Mouse (Mus musculus): ENCODE results near the gene Bicd1. TPM values are rescaled to one million over a fixed set of nuclear protein-coding genes. Genes with fewer than 3 reads are reported as not detected.
"Not testable (repeated sequence)": the region's sequence is repeated elsewhere in the genome, so short reads cannot be mapped to it uniquely, and the experiment has no call there.

Gene Bicd1
- polyA plus RNA-seq (2012; rRNA removed): 0.49 and 1.5 TPM in 2 replicates

- peak; percentile 31 for DNase-seq (ENCODE audit: low read depth, low spot score)
- WGBS: under 1% methylated on average over 30 of the region's 30 CpGs
Observed at GRCm38 (mm10) chr6:149408833-149409332, at the start of gene Bicd1. Gene Bicd1, plus strand, starts transcription at chr6:149408886.

- not testable (repeated sequence) for DNase-seq (ENCODE audit: low read depth, low spot score)
- 97% methylated on average over 20 of the region's 20 CpGs for WGBS
Observed at GRCm38 (mm10) chr6:149362533-149362932, 46.2 kb upstream of the Bicd1 start.

GRCm38 (mm10) chr6:149365975-149366374 lies 42.7 kb upstream of the Bicd1 start:
- not testable (repeated sequence) for DNase-seq (ENCODE audit: low read depth, low spot score)
- WGBS: 77% methylated on average over 2 of the region's 2 CpGs

- DNase-seq (ENCODE audit: low read depth, low spot score): no peak
- WGBS: 76% methylated on average over 2 of the region's 2 CpGs
Observed at GRCm38 (mm10) chr6:149366403-149366802, 42.3 kb upstream of the Bicd1 start.

GRCm38 (mm10) chr6:149374986-149375457 lies 33.7 kb upstream of the Bicd1 start:
- 30% methylated on average over 2 of the region's 2 CpGs for WGBS
- DNase-seq (ENCODE audit: low read depth, low spot score): peak; percentile 84

GRCm38 (mm10) chr6:149383531-149383930 lies 25.2 kb upstream of the Bicd1 start:
- DNase-seq (ENCODE audit: low read depth, low spot score): no peak
- WGBS: 71% methylated on average over 2 of the region's 2 CpGs

GRCm38 (mm10) chr6:149386389-149386788 lies 22.3 kb upstream of the Bicd1 start:
- no peak for DNase-seq (ENCODE audit: low read depth, low spot score)
- 15% methylated on average over 3 of the region's 3 CpGs for WGBS

GRCm38 (mm10) chr6:149389626-149390025 lies 19.1 kb upstream of the Bicd1 start:
- 92% methylated on average over 2 of the region's 2 CpGs for WGBS
- DNase-seq (ENCODE audit: low read depth, low spot score): not testable (repeated sequence)

GRCm38 (mm10) chr6:149399396-149399795 lies 9.3 kb upstream of the Bicd1 start:
- DNase-seq (ENCODE audit: low read depth, low spot score): no peak

GRCm38 (mm10) chr6:149409341-149409740 lies 655 bp downstream of the Bicd1 start:
- peak; percentile 14 for DNase-seq (ENCODE audit: low read depth, low spot score)
- WGBS: 1% methylated on average over 11 of the region's 11 CpGs

- 28% methylated on average over 4 of the region's 4 CpGs for WGBS
- no peak for DNase-seq (ENCODE audit: low read depth, low spot score)
Observed at GRCm38 (mm10) chr6:149409845-149410244, 1.2 kb downstream of the Bicd1 start.

- DNase-seq (ENCODE audit: low read depth, low spot score): no peak
Observed at GRCm38 (mm10) chr6:149413256-149413655, 4.6 kb downstream of the Bicd1 start.

- DNase-seq (ENCODE audit: low read depth, low spot score): no peak
Observed at GRCm38 (mm10) chr6:149424748-149425147, 16.1 kb downstream of the Bicd1 start.

- no peak for DNase-seq (ENCODE audit: low read depth, low spot score)
- 88% methylated on average over 1 of the region's 1 CpGs for WGBS
Observed at GRCm38 (mm10) chr6:149439140-149439539, 30.5 kb downstream of the Bicd1 start.

GRCm38 (mm10) chr6:149442884-149443283 lies 34.2 kb downstream of the Bicd1 start:
- DNase-seq (ENCODE audit: low read depth, low spot score): no peak
- 88% methylated on average over 1 of the region's 1 CpGs for WGBS

- DNase-seq (ENCODE audit: low read depth, low spot score): no peak
- 83% methylated on average over 10 of the region's 10 CpGs for WGBS
Observed at GRCm38 (mm10) chr6:149445854-149446253, 37.2 kb downstream of the Bicd1 start.

GRCm38 (mm10) chr6:149457324-149457723 lies 48.6 kb downstream of the Bicd1 start:
- peak; percentile 6 for DNase-seq (ENCODE audit: low read depth, low spot score)

GRCm38 (mm10) chr6:149460971-149461370 lies 52.3 kb downstream of the Bicd1 start:
- no peak for DNase-seq (ENCODE audit: low read depth, low spot score)
- WGBS: 52% methylated on average over 1 of the region's 1 CpGs

GRCm38 (mm10) chr6:149471477-149471876 lies 62.8 kb downstream of the Bicd1 start:
- WGBS: 90% methylated on average over 15 of the region's 15 CpGs

GRCm38 (mm10) chr6:149472441-149472840 lies 63.8 kb downstream of the Bicd1 start:
- not testable (repeated sequence) for DNase-seq (ENCODE audit: low read depth, low spot score)
- WGBS: 90% methylated on average over 6 of the region's 6 CpGs

More at GRCm38 (mm10) chr6:149471477-149471876, 62.8 kb downstream of the Bicd1 start:
- DNase-seq (ENCODE audit: low read depth, low spot score): no peak

GRCm38 (mm10) chr6:149481868-149482267 lies 73.2 kb downstream of the Bicd1 start:
- not testable (repeated sequence) for DNase-seq (ENCODE audit: low read depth, low spot score)
- WGBS: 92% methylated on average over 5 of the region's 5 CpGs

- no peak for DNase-seq (ENCODE audit: low read depth, low spot score)
- WGBS: 94% methylated on average over 2 of the region's 2 CpGs
Observed at GRCm38 (mm10) chr6:149494662-149495061, 86.0 kb downstream of the Bicd1 start.
